Mouse (Mus musculus) ES-Bruce4 (cell line): Measurements from ENCODE around the gene Pcbp3.

ENCODE experiments used
- CTCF ChIP-seq: IDR thresholded peaks from one replicate; pipeline ENCODE4 v1.8.1; 2011; ENCODE audit warnings: low read depth, low read length
- EP300 ChIP-seq: IDR thresholded peaks from 2 replicates; pipeline ENCODE4 v1.6.1; 2011; ENCODE audit warnings: low read depth, low read length; ENCODE audit not compliant: insufficient read depth
- POLR2A ChIP-seq: IDR thresholded peaks from one replicate; pipeline ENCODE4 v1.8.1; 2011; ENCODE audit warnings: low read length; ENCODE audit not compliant: insufficient read depth

- no peak for TF ChIP-seq EP300
- no peak for TF ChIP-seq POLR2A
- TF ChIP-seq CTCF, result no peak
Measured at GRCm38 (mm10) chr10:76831915-76832314, 129.8 kb downstream of the Pcbp3 start.
